Mouse (Mus musculus) 3T3-L1 (cell line): Measurements from ENCODE around the gene Il15.

Experiments used
- DNase-seq: peaks from one replicate; pipeline ENCODE4 v3.0.0-alpha.2; 2015; ENCODE audit warnings: low read depth, low spot score

The Il15 gene

DNA sequence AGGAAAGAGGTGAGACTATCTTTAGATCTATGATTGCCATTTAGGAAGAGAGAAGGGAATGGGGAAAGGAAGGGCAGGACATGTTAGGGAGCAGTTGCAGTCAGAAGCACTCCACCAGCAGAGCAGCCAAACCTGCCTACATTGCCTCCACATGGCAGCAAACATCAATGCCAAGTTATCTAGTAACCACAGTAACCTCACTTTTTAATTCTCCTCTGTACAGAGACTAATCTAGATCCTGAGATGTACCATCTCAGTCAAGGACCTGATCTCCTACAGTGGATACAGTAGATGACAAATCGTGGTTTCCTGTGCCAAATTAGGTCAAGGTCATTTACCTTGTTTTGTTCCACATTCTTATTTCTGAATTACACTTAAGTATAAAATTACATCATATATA lies 42.0 kb downstream of the Il15 start:
- no peak for DNase-seq

DNA sequence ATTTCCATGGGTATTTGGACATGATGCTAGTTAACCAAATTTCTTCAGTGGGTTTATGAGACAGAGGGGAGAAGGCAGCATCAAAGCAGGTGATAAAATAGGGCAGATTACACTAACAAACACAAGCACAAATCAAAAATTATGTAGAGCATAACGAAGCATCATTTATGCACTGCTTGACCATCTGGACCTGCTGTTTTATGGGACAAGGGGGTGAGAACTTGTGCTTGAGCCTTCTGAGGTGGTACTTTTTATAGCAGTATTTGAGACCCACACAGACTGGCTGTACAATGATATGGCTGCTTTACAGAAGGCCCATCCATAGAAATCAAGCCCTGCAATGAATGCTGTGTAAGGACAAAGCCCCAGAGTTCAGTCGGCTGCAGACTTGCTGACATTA lies 46.9 kb downstream of the Il15 start:
- no peak for DNase-seq

DNA sequence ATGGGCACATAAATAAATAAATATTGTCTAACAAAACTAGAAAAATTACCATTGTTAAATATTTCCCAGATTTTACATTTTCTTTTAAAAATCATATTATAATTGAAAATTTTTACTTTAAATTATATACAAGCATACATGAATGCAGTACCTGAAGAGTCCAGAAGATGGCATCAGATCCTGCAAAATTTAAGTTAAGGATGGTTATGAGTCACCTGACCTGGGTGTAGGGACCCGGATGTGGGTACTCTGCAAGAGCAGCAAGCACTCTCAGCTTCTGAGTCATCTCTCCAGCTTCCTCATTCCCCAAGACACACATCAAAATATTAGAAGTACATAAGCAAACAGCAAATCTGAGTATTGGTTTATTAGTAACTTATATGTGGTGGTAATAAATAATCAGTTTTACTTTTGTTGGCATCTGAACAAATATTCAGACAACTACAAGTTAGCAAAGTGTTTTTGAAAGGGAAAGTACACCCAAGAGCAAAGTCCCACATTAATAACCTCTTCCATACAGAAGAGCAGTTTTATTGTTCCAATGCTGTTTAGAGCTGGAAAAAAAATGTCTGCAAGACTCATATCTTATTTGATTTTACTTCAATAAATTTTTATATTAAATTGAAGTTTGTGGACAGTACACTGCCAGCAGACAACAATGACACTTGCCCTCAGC lies 51.6 kb downstream of the Il15 start:
- peak; percentile 61 for DNase-seq

DNA sequence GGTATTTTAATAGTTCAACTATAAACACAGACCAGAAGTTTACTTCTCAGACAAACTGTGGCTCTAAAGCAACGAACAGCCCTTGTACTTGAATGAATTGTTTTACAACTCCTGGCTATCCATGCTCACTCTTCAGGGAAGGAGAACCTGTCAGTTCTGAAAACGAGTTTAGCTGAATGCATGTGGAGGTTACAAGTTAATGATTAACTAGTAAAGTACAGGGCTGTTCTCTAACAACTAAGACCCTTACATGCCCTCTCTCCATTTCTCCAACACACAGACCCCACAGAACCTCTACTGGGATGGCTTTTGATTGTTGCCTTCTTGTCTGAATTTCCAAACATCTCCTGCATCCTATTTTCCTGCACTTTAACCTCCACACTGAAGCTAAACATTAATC lies 53.7 kb downstream of the Il15 start:
- DNase-seq, result no peak

DNA sequence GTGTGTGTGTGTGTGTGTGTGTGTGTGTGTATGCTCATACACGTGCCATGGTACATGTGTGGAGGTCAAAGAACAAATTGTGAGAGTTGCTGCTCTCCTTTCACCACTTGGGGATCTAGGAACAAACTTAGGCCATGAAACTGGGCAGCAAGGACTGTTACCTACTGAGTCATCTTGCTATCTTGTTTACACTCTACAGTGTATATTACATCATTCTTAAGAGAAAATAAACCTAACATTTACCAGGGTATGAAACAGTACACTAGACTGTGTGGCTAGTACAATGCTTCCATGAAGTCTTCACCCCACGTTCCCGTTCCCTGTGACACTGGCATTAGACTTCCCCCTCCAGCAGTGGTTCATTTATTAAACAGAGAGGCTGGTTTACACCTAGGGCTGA lies 56.5 kb downstream of the Il15 start:
- DNase-seq, result peak; percentile 42

DNA sequence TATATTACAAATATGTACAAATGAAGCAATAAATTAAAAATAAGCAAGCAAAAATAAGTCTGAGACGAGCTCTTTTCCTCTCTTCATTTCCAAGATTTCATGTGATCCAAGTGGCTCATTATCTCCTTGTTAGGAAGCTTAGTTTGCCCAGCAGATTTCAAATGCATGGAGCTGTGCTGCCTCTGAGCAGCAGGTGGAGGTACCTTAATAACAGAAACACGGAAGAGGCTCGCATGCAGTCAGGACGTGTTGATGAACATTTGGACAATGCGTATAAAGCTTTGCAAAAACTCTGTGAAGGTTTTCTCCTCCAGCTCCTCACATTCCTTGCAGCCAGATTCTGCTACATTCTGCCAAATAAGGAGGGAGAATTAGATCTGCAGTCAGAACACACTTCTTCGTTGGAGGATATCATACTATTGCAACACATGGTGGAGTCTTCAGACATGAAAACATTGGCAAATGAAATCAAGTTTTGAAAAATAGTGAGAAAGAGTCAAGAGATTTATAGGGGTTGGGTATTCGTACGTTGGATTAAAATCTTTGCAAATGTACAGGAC lies 71.3 kb downstream of the Il15 start:
- DNase-seq, result no peak

DNA sequence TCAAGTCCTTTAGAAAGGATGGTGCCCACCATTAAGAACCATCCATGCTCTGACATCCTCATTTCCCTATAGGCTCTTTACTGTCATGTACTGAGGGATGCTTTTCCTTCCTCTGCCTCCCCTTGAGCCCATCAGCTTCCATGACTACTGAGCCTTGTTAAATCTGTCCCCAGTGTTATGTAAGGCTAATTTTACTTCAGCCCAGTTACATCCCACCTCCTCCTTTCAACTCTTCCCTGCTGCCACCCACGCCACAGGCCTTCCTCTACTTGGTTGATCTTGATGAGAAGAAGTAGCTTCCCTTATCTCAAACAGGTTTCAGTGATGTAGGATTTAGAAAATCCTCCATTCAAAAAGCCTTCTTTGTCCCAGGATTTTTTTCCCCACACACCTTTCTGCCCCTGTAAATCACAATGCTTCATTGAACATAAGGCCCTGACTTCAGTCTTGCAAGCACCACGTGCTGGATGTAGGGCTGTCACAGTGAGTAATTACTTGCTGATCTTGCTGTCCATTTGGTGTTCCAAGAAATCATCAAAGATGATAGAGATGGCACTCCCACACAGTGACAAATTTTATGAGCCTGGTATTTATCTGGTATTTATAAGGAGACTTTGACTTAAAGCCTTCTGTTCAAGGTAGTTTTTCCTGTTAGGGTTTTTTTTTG lies 74.9 kb downstream of the Il15 start:
- DNase-seq, result no peak

DNA sequence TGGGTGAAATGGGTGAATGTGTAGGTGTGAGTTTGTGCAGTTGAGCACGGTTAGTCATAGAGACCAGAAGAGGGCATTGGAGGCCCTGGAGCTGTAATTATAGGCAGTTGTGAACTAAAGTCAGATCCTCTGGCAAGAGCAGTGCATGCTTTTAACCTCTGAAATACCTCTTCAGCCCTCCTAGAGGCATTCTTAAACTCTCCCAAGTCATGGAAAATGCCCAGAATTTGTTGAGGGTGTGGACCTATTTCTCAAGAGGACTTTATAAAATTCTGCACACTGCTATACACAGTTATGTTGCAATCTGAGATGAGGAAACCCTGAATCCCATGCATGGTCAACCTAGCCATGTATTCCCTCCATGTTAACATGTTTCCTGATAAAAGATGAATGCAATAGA lies 77.0 kb downstream of the Il15 start:
- no peak for DNase-seq

DNA sequence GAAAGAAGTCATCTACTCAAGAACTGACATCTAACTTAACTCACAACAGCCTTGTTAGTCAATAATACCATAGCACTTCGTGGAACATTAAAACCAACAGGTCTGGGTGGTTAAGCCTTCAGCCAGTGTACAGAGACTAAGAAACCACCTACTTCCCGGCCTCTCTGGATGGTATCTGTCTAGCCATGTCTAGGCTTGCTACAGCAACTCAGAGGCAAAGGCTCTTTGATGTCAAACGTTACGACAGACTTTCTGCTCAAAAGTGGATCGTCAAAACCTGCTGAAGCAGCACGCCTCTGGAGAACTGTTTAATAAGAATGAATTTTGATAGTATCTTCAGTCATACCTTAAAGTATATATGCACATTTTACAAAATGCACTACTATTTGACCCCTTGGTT lies 77.4 kb downstream of the Il15 start:
- DNase-seq, result no peak

DNA sequence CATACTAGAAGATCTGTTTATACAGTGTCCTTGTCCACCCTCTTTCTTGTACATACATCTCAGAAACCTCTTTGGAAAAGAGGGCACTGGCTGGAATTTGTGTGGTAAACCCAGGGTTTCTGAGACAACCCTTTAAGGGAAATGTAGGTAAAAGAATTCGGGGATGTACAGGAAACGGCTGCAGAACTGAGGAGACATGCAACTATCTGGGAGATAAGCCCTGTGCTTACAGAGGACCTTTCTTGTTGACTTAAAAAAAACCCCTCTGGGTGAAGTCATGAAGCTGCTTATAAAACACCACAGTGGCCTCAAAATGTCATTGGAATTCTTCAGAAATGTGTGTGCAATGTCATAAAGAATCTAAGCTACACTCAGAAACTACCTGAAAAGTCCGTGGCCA lies 85.6 kb downstream of the Il15 start:
- no peak for DNase-seq

DNA sequence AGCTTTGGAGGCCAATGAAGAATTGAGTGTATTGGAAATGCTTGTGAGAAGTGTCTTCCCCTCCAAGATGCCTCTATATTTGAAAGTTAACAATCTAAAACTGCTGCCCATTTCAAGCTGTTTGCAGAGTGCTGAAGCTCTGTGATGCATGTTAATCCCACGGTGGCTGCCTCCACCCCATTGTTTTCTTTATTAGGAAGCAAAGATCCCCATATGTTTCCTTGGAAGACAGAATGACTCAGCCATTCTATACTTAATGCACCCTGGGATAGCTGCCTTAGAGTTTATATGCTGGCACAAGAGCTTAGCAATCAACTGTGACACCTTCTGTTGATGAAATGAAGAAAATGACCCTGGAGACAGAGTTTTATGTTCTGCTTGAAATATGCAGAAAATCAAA lies 96.6 kb downstream of the Il15 start:
- DNase-seq, result no peak

DNA sequence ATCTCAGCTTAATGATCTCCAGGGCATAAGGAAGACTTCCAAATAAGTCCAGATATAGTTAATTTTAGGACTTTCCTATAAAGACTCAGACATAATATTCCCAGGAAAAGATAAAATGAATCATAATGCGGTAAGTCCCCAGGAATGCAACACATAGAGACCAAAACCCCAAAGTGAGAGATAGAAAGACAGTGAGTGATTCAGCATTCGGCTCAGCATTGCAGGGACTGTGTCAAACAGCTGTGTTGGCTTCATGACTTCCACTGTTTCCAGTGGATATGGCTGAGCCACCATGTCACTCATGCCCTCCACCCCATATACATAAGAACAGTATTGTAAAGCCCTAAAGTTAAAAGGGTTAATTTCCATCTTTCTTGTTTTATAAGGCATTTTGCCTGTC lies 106.8 kb downstream of the Il15 start:
- peak; percentile 83 for DNase-seq

DNA sequence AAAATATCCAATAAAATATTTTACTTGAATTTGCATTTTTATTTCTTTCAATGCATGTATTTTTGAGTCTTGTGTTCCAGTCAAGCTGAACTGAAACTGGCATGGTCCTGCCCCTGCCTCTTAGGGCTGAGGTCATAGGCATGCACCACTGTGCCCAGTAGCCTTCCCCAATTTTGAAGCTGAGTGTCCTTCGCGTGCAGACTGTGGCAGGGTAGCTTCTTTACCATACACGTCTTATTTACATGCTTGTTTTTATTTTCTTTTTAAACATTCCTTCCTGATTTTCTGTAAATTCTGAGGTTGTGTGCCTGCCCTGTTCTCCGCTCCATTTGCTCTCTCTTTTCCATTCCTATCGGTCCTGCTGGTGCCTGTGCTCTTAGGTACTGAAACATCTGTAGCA lies 111.4 kb downstream of the Il15 start:
- no peak for DNase-seq

DNA sequence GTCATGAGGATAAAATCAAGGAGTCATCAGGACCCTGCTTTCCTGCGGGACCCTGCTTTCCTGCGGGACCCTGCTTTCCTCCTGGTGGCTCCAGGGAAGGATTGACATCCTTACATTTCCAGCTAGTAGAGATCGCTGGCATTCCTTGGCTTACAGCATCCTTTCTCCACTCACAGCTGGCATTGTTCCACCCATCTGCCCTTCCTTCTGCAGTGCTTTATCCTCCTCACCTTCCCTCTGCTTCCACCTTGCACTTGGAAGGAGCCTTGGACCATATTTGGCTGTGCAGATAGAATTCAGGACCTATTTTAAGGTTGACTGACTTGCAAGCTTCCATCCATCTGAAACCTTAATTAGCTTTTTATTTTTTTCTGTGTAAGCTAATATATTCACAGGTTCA lies 117.2 kb downstream of the Il15 start:
- DNase-seq, result no peak

DNA sequence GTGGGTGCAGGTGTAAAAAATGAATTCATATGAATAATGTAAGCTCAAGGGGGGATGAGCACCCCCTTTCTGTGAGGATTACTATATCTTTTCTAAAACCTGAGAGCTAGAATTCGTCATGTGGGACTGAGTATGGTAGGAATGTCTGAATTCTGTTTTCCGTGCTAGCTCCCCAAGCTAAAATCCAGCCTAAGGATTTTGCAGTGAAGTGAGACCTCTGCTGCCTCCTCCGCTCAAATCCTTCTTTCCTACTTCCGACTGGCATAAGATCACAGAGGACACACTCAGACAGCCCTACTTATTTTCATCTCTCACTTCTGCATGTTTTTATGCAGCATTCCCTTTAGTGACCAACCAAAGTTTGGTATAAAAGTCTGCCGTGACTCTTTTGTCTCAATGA lies 121.0 kb downstream of the Il15 start:
- no peak for DNase-seq
